Mouse (Mus musculus) adrenal gland, adult 18-20 months (tissue): ENCODE measurements around the gene Gm4922. TPM values are rescaled to one million over a fixed set of nuclear protein-coding genes. Genes with fewer than 3 reads are reported as not detected.

Experiments used
- total RNA-seq, 2 experiments: library from RNA; stranded (reverse); gene quantifications; 1 replicate in 1 of 2; 2 replicates in 1 of 2; pipeline ENCODE4 v1.2.3; 2021

Gm4922 gene
- total RNA-seq, 2 experiments from 2014 or later, result not detected

Other genes with a start within 250 kb of the Gm4922 start
- gene Hebp2, start 240.7 kb downstream of the Gm4922 start, total RNA-seq, result 1 to 10 TPM; 4.7 to 6.6 TPM
- gene Arfgef3, start 42.8 kb downstream of the Gm4922 start, total RNA-seq, result 1 to 10 TPM; 5.0 to 5.8 TPM
- 1 to 10 TPM; 2.6 to 3.4 TPM for gene Perp, start 58.2 kb upstream of the Gm4922 start, total RNA-seq
- 10 to 100 TPM in 1 of 2 experiments, 1 to 10 TPM in 1; 5.6 to 10.1 TPM for gene Tnfaip3, start 228.9 kb upstream of the Gm4922 start, total RNA-seq